Mouse (Mus musculus): ENCODE results near the gene Map2. TPM values are rescaled to one million over a fixed set of nuclear protein-coding genes. Genes with fewer than 3 reads are reported as not detected.

Gene Map2
- polyA plus RNA-seq, 1 experiment from 2014 or later = 14.3 TPM

GRCm38 (mm10) chr1:66365600-66365999 is 190.5 kb downstream of the Map2 start:
- Histone ChIP-seq H3K9ac (no peak overlapping the region), H3K4me3 (no peak overlapping the region), H3K27ac (no peak overlapping the region), H3K27me3 (no peaks in the 10 kb centered on the region), H3K4me2 (no peak overlapping the region), H3K9me3 (no peaks in the 10 kb centered on the region), H3K4me1 (no peaks in the 10 kb centered on the region), H3K36me3 (no peaks in the 10 kb centered on the region)
- 58% methylated on average over 4 of the region's 4 CpGs for WGBS
- ATAC-seq (ENCODE audit: borderline replicate concordance, extremely low read depth, low FRiP score, low TSS enrichment) = no peak

GRCm38 (mm10) chr1:66369486-66369885 is 194.4 kb downstream of the Map2 start:
- no peaks in the 10 kb centered on the region for H3K36me3 ChIP-seq
- 70% methylated on average over 7 of the region's 7 CpGs for WGBS
- no peak for ATAC-seq (ENCODE audit: borderline replicate concordance, extremely low read depth, low FRiP score, low TSS enrichment)
- H3K27me3 ChIP-seq = no peaks in the 10 kb centered on the region
- H3K4me3 ChIP-seq = no peak overlapping the region
- H3K4me1 ChIP-seq = no peaks in the 10 kb centered on the region
- no peak overlapping the region for H3K9ac ChIP-seq
- H3K4me2 ChIP-seq = no peak overlapping the region
- H3K9me3 ChIP-seq = no peaks in the 10 kb centered on the region
- no peak overlapping the region for H3K27ac ChIP-seq

- H3K4me3 ChIP-seq = no peak overlapping the region
- H3K4me2 ChIP-seq = no peak overlapping the region
- no peak overlapping the region for H3K27ac ChIP-seq
- no peak for ATAC-seq (ENCODE audit: borderline replicate concordance, extremely low read depth, low FRiP score, low TSS enrichment)
- H3K4me1 ChIP-seq = no peaks in the 10 kb centered on the region
- H3K9me3 ChIP-seq = no peaks in the 10 kb centered on the region
- no peaks in the 10 kb centered on the region for H3K36me3 ChIP-seq
- WGBS = 72% methylated on average over 2 of the region's 2 CpGs
- no peak overlapping the region for H3K9ac ChIP-seq
- H3K27me3 ChIP-seq = no peaks in the 10 kb centered on the region
These were observed 196.3 kb downstream of the Map2 start for GRCm38 (mm10) chr1:66371371-66371770.

- ATAC-seq (ENCODE audit: borderline replicate concordance, extremely low read depth, low FRiP score, low TSS enrichment) = no peak
- H3K9ac ChIP-seq = no peak overlapping the region
- no peaks in the 10 kb centered on the region for H3K36me3 ChIP-seq
- no peak overlapping the region for H3K4me2 ChIP-seq
- H3K27ac ChIP-seq = no peak overlapping the region
- H3K4me1 ChIP-seq = no peaks in the 10 kb centered on the region
- WGBS = 94% methylated on average over 4 of the region's 4 CpGs
- H3K9me3 ChIP-seq = no peaks in the 10 kb centered on the region
- H3K4me3 ChIP-seq = no peak overlapping the region
- no peaks in the 10 kb centered on the region for H3K27me3 ChIP-seq
These were observed 211.2 kb downstream of the Map2 start for GRCm38 (mm10) chr1:66386321-66386720.

GRCm38 (mm10) chr1:66386751-66387452 is 211.8 kb downstream of the Map2 start:
- ATAC-seq (ENCODE audit: borderline replicate concordance, extremely low read depth, low FRiP score, low TSS enrichment) = no peak
- H3K27ac ChIP-seq = no peak overlapping the region
- WGBS = 76% methylated on average over 10 of the region's 10 CpGs

GRCm38 (mm10) chr1:66388561-66388960 is 213.5 kb downstream of the Map2 start:
- H3K36me3 ChIP-seq = no peaks in the 10 kb centered on the region
- H3K27me3 ChIP-seq = no peaks in the 10 kb centered on the region
- WGBS = 74% methylated on average over 8 of the region's 8 CpGs
- no peak overlapping the region for H3K9ac ChIP-seq
- H3K4me1 ChIP-seq = no peaks in the 10 kb centered on the region
- no peaks in the 10 kb centered on the region for H3K9me3 ChIP-seq
- no peak overlapping the region for H3K4me3 ChIP-seq
- no peak overlapping the region for H3K27ac ChIP-seq
- no peak for ATAC-seq (ENCODE audit: borderline replicate concordance, extremely low read depth, low FRiP score, low TSS enrichment)
- H3K4me2 ChIP-seq = no peak overlapping the region

More at GRCm38 (mm10) chr1:66386751-66387452, 211.8 kb downstream of the Map2 start:
- no peaks in the 10 kb centered on the region for H3K36me3 ChIP-seq
- H3K4me3 ChIP-seq = no peak overlapping the region
- no peak overlapping the region for H3K4me2 ChIP-seq
- H3K27me3 ChIP-seq = no peaks in the 10 kb centered on the region
- no peak overlapping the region for H3K9ac ChIP-seq
- no peaks in the 10 kb centered on the region for H3K9me3 ChIP-seq
- H3K4me1 ChIP-seq = no peaks in the 10 kb centered on the region

GRCm38 (mm10) chr1:66394944-66395637 is 220.0 kb downstream of the Map2 start:
- H3K27me3 ChIP-seq = no peaks in the 10 kb centered on the region
- ATAC-seq (ENCODE audit: borderline replicate concordance, extremely low read depth, low FRiP score, low TSS enrichment) = no peak
- no peaks in the 10 kb centered on the region for H3K36me3 ChIP-seq
- H3K4me3 ChIP-seq = no peak overlapping the region
- H3K27ac ChIP-seq = no peak overlapping the region
- H3K4me2 ChIP-seq = no peak overlapping the region
- H3K4me1 ChIP-seq = no peaks in the 10 kb centered on the region
- H3K9me3 ChIP-seq = no peaks in the 10 kb centered on the region
- 44% methylated on average over 8 of the region's 8 CpGs for WGBS
- H3K9ac ChIP-seq = no peak overlapping the region

- no peak for ATAC-seq (ENCODE audit: borderline replicate concordance, extremely low read depth, low FRiP score, low TSS enrichment)
- Histone ChIP-seq H3K4me2 (no peak overlapping the region), H3K4me1 (no peaks in the 10 kb centered on the region), H3K9me3 (no peaks in the 10 kb centered on the region), H3K9ac (no peak overlapping the region), H3K4me3 (no peak overlapping the region), H3K27me3 (no peaks in the 10 kb centered on the region), H3K27ac (no peak overlapping the region), H3K36me3 (no peaks in the 10 kb centered on the region)
- 87% methylated on average over 2 of the region's 2 CpGs for WGBS
These were observed 220.8 kb downstream of the Map2 start for GRCm38 (mm10) chr1:66395826-66396225.

- Histone ChIP-seq H3K4me2 (no peak overlapping the region), H3K9me3 (no peaks in the 10 kb centered on the region), H3K36me3 (no peaks in the 10 kb centered on the region), H3K4me3 (no peak overlapping the region), H3K9ac (no peak overlapping the region), H3K4me1 (no peaks in the 10 kb centered on the region), H3K27ac (no peak overlapping the region), H3K27me3 (no peaks in the 10 kb centered on the region)
- 83% methylated on average over 9 of the region's 9 CpGs for WGBS
- ATAC-seq (ENCODE audit: borderline replicate concordance, extremely low read depth, low FRiP score, low TSS enrichment) = no peak
These were observed 226.8 kb downstream of the Map2 start for GRCm38 (mm10) chr1:66401902-66402301.

GRCm38 (mm10) chr1:66407270-66407967 is 232.3 kb downstream of the Map2 start:
- Histone ChIP-seq H3K4me1 (no peaks in the 10 kb centered on the region), H3K4me2 (no peak overlapping the region), H3K27me3 (no peaks in the 10 kb centered on the region), H3K9ac (no peak overlapping the region), H3K9me3 (no peaks in the 10 kb centered on the region), H3K36me3 (no peaks in the 10 kb centered on the region), H3K4me3 (no peak overlapping the region), H3K27ac (no peak overlapping the region)
- ATAC-seq (ENCODE audit: borderline replicate concordance, extremely low read depth, low FRiP score, low TSS enrichment) = no peak
- 67% methylated on average over 13 of the region's 13 CpGs for WGBS

- H3K9ac ChIP-seq = no peak overlapping the region
- H3K4me3 ChIP-seq = no peak overlapping the region
- no peaks in the 10 kb centered on the region for H3K36me3 ChIP-seq
- H3K27ac ChIP-seq = no peak overlapping the region
- H3K4me1 ChIP-seq = no peaks in the 10 kb centered on the region
- H3K4me2 ChIP-seq = no peak overlapping the region
- no peaks in the 10 kb centered on the region for H3K27me3 ChIP-seq
- H3K9me3 ChIP-seq = no peaks in the 10 kb centered on the region
- no peak for ATAC-seq (ENCODE audit: borderline replicate concordance, extremely low read depth, low FRiP score, low TSS enrichment)
These were observed 243.3 kb downstream of the Map2 start for GRCm38 (mm10) chr1:66418360-66418759.

GRCm38 (mm10) chr1:66426073-66426472 is 251.0 kb downstream of the Map2 start:
- Histone ChIP-seq H3K9ac (no peak overlapping the region), H3K27me3 (no peaks in the 10 kb centered on the region), H3K4me3 (no peak overlapping the region), H3K27ac (no peak overlapping the region), H3K9me3 (no peaks in the 10 kb centered on the region), H3K36me3 (no peaks in the 10 kb centered on the region), H3K4me2 (no peak overlapping the region), H3K4me1 (no peaks in the 10 kb centered on the region)
- 88% methylated on average over 5 of the region's 5 CpGs for WGBS
- no peak for ATAC-seq (ENCODE audit: borderline replicate concordance, extremely low read depth, low FRiP score, low TSS enrichment)

Measured in lung, embryonic 15.5 days (tissue).